Mouse (Mus musculus): ENCODE measurements around the gene Cers6.

DNA sequence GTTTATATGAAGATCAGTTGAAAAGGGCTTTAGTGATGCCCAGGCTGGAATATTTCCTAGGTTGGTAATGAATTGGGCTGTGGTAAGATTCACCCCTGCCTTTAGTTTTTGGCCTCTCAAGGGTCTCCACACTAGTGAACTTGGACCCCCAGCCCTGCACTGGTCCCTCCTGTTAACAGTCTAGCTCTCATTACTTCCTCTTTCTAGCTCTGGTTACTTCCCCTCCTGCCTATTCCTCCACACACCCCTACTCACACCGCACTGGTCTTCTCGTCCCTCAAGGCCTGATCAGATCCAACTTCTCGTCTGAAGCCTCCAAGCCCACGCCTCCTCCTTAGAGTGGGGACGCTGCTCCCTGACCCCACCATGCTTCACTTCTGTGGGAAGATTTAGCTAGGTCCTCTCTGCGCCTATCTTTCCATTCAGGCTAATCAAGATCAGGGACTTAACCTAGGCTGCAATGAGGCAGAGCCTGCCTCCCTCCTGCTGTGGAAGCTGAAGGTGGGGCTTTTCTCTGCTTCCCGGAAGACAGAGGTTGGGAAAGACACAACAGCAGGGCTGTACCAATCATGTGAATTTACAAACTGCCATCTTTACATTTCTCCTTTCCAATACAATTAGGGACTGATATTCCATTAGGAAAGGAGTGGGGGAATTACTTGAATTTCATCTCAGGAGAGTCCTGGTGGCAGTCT is 35.8 kb upstream of the Cers6 start:
- TF ChIP-seq GATA1 (IDR thresholded peaks at IDR 0.05; ENCODE audit: low read length) (no peak), TAL1 (IDR thresholded peaks at IDR 0.05; ENCODE audit: low read length) (no peak)
